Mouse (Mus musculus): ENCODE results near the gene Skint3. TPM values are rescaled to one million over a fixed set of nuclear protein-coding genes. Genes with fewer than 3 reads are reported as not detected.

The Skint3 gene
- polyA plus RNA-seq, 1 experiment from 2014 or later, result 0.03 TPM

Other genes starting within 250 kb of the Skint3 start
- not detected in 2 replicates for gene Skint1, start 226.0 kb upstream of the Skint3 start, polyA plus RNA-seq (2015; fragmentation: Nextera tagmentation; extraction: Ambion mirVana)
- not detected in 2 replicates for gene Skint4, start 160.2 kb upstream of the Skint3 start, polyA plus RNA-seq (2015; fragmentation: Nextera tagmentation; extraction: Ambion mirVana)
- not detected in 2 replicates for gene Skint9, start 201.7 kb downstream of the Skint3 start, polyA plus RNA-seq (2015; fragmentation: Nextera tagmentation; extraction: Ambion mirVana)